Mouse (Mus musculus) adrenal gland, adult 10 weeks (tissue): Measurements from ENCODE around the gene Smc4. TPM values are rescaled to one million over a fixed set of nuclear protein-coding genes. Genes with fewer than 3 reads are reported as not detected.

Experiments used
- polyA plus RNA-seq: library from polyadenylated mRNA; stranded (reverse); fragments of 350-450 nt; fragmentation: Illumina TruSeq; extraction: RNeasy Lipid Tissue Mini Kit (QIAGEN cat#74804); gene quantifications from one replicate; pipeline ENCODE4 v1.2.3, GENCODE M21; 2014; ENCODE audit warnings: low read depth, low replicate concordance

The Smc4 gene
- 154 TPM for polyA plus RNA-seq

GRCm38 (mm10) chr3:69004437-69005337 is at the start of gene Smc4, which contains the start of gene Ift80:
TSS of gene Smc4 (plus strand) at chr3:69004738.
TSS of gene Ift80 (minus strand) at chr3:69004570.

DNA sequence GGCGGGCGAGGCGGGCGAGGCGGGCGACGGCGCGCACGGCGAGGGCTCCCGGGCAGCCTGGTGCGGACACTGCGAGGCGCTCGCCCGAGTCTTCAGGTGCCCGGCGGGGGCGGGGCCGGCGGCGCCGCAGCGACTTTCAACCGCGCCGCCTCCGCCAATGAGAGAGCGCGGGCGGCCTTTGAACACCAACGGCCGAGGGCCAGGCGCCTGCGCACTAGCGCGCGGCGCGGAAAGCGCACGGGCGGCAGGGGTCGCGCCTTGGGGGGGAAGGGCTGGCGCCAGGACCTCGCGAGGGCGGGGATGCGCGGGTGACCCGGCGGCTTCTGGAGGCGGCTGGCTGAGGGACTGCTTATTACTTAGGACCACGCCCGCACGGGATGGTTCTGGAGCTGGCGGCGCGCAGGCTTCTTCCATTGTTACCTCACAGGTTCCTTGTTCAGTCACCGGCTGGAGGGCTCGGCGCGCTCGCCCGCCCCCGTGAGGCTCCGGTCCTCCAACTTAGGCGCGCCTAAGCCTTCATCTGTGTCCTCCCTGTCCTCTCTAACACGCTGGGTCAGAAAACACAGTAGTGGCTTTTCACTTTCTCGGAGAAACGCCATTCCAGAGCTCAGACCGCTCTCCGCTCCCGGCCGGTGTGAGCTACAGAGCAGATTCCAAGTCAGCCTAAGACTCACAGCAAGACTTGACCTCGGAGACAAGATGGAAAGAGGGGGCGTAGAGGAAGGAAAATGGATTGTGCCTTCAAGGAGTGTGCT is 40.3 kb downstream of the Smc4 start, which contains the start of gene Trim59:
Gene Trim59, minus strand, starts transcription at position 111 of the 755 bp plus-strand sequence.

Other genes starting within 250 kb of the Smc4 start
- not detected for gene 1110032F04Rik, start 135.2 kb upstream of the Smc4 start, polyA plus RNA-seq
- 52.7 TPM for gene Ift80, start 168 bp upstream of the Smc4 start, polyA plus RNA-seq
- 27.6 TPM for gene Trim59, start 40.0 kb downstream of the Smc4 start, polyA plus RNA-seq
- 224 TPM for gene Kpna4, start 122.4 kb downstream of the Smc4 start, polyA plus RNA-seq
- not detected for gene Arl14, start 217.7 kb downstream of the Smc4 start, polyA plus RNA-seq